Mouse (Mus musculus): ENCODE results near the gene Chrnb4. TPM values are rescaled to one million over a fixed set of nuclear protein-coding genes. Genes with fewer than 3 reads are reported as not detected.

Gene Chrnb4
- polyA plus RNA-seq, 1 experiment from 2014 or later, result 1.3 TPM

DNA sequence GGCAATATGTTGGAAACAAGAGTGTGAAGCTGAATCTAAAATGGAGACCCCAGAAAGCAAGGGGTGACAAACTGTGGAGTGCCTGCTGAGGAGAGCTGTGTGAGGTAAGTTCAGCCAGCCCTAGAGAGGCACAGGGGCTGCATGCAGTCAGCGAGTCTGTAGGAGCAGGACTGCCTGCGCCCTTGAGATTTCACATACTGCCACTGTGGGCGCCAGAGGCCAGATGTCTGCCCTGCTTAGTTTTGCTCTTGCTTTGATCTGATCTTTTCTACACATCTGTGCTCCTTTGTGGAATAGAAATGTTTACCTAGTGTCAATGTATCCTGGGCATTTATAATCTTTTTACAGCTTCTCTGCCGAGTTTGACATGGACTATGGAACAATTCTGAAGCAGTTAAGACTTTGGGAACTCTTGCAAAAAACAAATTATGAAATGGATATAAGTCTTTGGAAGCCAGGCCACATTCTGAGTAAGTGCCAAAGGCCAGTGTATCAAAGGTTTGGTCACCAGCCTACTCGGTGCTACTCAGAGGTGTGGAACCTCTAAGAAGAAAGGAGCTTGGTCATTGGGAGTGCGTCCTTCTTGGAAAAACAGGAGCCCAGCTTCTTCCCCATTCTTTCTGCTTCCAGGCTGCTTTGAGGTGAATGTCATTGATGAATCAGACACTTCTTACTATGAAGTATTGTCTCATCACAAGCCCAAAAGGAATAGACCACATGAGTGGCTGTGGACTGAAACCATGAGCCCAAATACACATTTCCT, 37.8 kb downstream of the Chrnb4 start:
- H3K27ac ChIP-seq (replicated peaks), result no peak overlapping the region

DNA sequence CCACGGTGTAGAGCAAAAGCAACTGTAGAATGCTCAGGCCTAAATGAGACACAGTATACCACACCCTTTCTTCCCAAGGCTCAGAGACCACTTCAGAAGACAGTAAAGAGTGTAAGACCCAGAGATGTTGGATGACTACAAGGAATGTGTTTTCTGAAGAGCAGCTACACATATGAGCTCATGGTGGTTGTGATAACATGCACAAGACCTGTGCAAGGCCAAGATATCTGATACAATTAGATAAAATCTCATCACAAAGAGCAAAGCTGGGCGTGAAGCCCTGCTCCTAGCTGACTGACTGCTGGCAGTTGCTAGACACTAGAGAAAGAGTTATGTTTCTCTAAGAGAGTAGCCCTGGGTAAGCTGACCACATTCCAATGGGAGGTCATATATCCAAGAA, 38.9 kb downstream of the Chrnb4 start:
- Histone ChIP-seq H3K9me3 (no peaks in the 10 kb centered on the region), H3K36me3 (no peaks in the 10 kb centered on the region), H3K4me1 (no peaks in the 10 kb centered on the region), H3K27me3 (no peaks in the 10 kb centered on the region), H3K4me2 (replicated peaks) (no peak overlapping the region), H3K27ac (replicated peaks) (no peak overlapping the region), H3K9ac (replicated peaks) (no peak overlapping the region), H3K4me3 (no peak overlapping the region)
- WGBS, result 82% methylated on average over 2 of the region's 2 CpGs
- no peak for ATAC-seq (ENCODE audit: low FRiP score, low read depth)

More for the DNA sequence above, 37.8 kb downstream of the Chrnb4 start:
- ATAC-seq (ENCODE audit: low FRiP score, low read depth), result no peak
- H3K9ac ChIP-seq (replicated peaks), result no peak overlapping the region
- no peak overlapping the region for H3K4me3 ChIP-seq
- H3K4me1 ChIP-seq, result no peaks in the 10 kb centered on the region
- no peak overlapping the region for H3K4me2 ChIP-seq (replicated peaks)
- H3K9me3 ChIP-seq, result no peaks in the 10 kb centered on the region
- no peaks in the 10 kb centered on the region for H3K27me3 ChIP-seq
- 48% methylated on average over 6 of the region's 6 CpGs for WGBS
- no peaks in the 10 kb centered on the region for H3K36me3 ChIP-seq

DNA sequence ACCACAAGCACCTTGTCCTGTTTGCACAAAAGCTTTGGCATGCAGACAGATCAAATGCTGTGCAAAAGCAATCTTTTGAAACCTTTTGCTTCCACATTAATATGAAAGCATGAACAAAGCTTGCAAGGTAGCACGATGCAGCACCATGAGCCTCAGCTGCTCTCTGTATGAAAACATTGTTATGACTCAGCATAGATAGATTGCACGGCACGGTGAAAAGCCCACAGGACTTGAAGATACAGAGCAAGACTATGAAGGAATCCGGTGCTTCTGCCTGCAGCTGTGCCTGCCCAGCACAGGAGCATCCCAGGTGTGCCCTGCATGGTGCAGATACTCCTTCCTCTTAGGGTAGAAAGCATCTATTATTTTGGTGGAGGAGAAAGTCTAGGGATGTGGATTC, 45.0 kb downstream of the Chrnb4 start:
- Histone ChIP-seq H3K4me1 (no peaks in the 10 kb centered on the region), H3K9me3 (no peaks in the 10 kb centered on the region), H3K36me3 (no peaks in the 10 kb centered on the region), H3K9ac (replicated peaks) (no peak overlapping the region), H3K4me3 (no peak overlapping the region), H3K27ac (replicated peaks) (no peak overlapping the region), H3K4me2 (replicated peaks) (no peak overlapping the region), H3K27me3 (no peaks in the 10 kb centered on the region)
- WGBS, result 81% methylated on average over 4 of the region's 4 CpGs
- ATAC-seq (ENCODE audit: low FRiP score, low read depth), result no peak

DNA sequence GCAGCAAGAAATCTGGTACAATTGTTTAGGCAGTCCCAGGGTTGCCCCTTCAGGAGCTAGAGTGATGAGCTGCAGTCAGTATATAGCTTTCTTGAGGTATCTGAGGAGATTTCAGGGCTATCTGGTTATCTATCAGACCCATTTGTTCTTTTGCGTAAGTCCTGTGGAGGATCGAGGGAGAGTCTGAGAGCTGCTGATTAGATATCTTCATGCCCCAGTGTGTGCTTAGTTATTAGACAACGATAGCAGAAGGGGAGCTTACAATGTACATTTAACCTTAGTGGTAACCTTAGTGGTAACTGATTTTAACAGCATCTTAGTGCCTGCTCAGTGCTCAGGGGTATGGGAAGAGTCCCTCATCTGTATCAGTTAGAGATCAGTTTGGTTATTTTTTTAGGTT, 52.9 kb downstream of the Chrnb4 start:
- ATAC-seq (ENCODE audit: low FRiP score, low read depth), result no peak
- no peaks in the 10 kb centered on the region for H3K27me3 ChIP-seq
- WGBS, result 93% methylated on average over 3 of the region's 3 CpGs

DNA sequence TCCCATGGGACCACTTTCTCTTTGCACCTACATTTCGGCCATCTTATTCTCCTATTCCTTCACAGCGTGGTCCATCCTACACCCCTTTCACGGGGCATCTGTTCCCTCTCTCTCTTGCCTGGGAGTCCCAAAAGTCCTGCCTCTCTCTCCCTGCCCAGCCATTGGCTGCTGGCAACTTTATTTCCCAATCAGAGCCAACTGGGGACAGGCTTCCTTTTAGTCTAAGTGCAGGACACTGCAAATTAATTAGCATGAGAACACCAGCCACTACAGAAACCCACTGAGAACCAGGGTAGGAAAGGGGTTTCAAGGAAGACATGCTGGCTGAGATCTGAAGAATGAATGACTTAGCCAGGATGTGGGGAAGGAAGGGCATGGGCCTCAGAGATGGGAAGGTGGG, 54.2 kb downstream of the Chrnb4 start:
- Histone ChIP-seq H3K36me3 (no peaks in the 10 kb centered on the region), H3K9ac (replicated peaks) (no peak overlapping the region), H3K9me3 (no peaks in the 10 kb centered on the region), H3K27ac (replicated peaks) (no peak overlapping the region), H3K4me2 (replicated peaks) (no peak overlapping the region), H3K4me3 (no peak overlapping the region), H3K4me1 (no peaks in the 10 kb centered on the region), H3K27me3 (no peaks in the 10 kb centered on the region)
- ATAC-seq (ENCODE audit: low FRiP score, low read depth), result no peak
- 54% methylated on average over 3 of the region's 3 CpGs for WGBS

More for the DNA sequence above, 52.9 kb downstream of the Chrnb4 start:
- H3K9ac ChIP-seq (replicated peaks), result no peak overlapping the region
- no peaks in the 10 kb centered on the region for H3K36me3 ChIP-seq
- no peak overlapping the region for H3K27ac ChIP-seq (replicated peaks)
- no peaks in the 10 kb centered on the region for H3K9me3 ChIP-seq
- no peak overlapping the region for H3K4me3 ChIP-seq
- H3K4me2 ChIP-seq (replicated peaks), result no peak overlapping the region
- no peaks in the 10 kb centered on the region for H3K4me1 ChIP-seq

DNA sequence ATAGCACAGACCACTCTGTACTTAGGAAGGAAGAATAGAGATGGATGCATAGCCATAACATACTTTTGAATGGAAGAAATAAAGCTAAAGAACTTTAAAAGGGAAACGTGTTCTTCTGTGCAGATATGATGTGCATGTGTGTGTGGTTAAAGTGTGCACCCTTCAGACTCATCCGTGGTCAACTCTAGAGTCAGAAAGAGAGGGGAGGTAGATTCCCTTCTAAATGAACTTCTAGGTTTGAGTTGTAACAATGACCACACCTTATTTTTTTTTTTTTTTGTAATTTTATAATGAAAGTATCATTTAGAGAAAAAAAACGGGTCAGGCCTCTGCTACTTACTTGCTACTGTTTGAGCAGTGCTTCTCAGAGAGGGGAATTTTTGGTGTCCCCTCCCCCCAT, 58.2 kb downstream of the Chrnb4 start:
- ATAC-seq (ENCODE audit: low FRiP score, low read depth), result no peak
- H3K27me3 ChIP-seq, result 0 out of 2 replicates have a peak, but pooled peaks cover 4% of the 10 kb centered on the region
- WGBS, result 87% methylated on average over 3 of the region's 3 CpGs
- H3K4me1 ChIP-seq, result no peaks in the 10 kb centered on the region
- H3K9ac ChIP-seq (replicated peaks), result no peak overlapping the region
- no peak overlapping the region for H3K27ac ChIP-seq (replicated peaks)
- no peak overlapping the region for H3K4me2 ChIP-seq (replicated peaks)
- H3K4me3 ChIP-seq, result no peak overlapping the region
- H3K36me3 ChIP-seq, result no peaks in the 10 kb centered on the region
- no peaks in the 10 kb centered on the region for H3K9me3 ChIP-seq

DNA sequence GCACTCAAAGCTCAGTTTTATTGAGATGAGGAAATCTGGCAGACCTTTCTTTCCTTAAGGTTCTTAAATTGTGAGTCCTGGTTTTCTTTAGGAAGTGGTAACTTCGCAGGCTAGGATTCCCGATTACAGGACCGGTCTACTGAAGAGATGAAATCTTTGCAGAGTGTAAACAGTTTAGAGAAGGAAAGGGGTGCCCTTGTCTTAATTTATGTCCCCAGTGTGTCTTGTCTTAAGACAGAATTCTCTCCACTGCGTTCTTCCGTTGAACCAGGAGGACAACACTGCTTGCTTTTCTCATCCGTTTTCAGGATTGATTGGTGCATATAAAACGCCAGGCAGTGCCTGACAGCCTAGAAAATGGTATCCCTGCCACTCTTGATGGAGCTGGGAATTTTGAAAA, 66.2 kb downstream of the Chrnb4 start:
- no peaks in the 10 kb centered on the region for H3K9me3 ChIP-seq
- H3K4me2 ChIP-seq (replicated peaks), result peak overlapping the region; percentile 77
- H3K4me3 ChIP-seq, result peak overlapping the region; percentile 57
- H3K27ac ChIP-seq (replicated peaks), result no peak overlapping the region
- ATAC-seq (ENCODE audit: low FRiP score, low read depth), result no peak
- H3K4me1 ChIP-seq, result peaks cover 15% of the 10 kb centered on the region
- H3K27me3 ChIP-seq, result peaks cover 57% of the 10 kb centered on the region
- no peak overlapping the region for H3K9ac ChIP-seq (replicated peaks)
- H3K36me3 ChIP-seq, result no peaks in the 10 kb centered on the region
- WGBS, result 5% methylated on average over 7 of the region's 7 CpGs

DNA sequence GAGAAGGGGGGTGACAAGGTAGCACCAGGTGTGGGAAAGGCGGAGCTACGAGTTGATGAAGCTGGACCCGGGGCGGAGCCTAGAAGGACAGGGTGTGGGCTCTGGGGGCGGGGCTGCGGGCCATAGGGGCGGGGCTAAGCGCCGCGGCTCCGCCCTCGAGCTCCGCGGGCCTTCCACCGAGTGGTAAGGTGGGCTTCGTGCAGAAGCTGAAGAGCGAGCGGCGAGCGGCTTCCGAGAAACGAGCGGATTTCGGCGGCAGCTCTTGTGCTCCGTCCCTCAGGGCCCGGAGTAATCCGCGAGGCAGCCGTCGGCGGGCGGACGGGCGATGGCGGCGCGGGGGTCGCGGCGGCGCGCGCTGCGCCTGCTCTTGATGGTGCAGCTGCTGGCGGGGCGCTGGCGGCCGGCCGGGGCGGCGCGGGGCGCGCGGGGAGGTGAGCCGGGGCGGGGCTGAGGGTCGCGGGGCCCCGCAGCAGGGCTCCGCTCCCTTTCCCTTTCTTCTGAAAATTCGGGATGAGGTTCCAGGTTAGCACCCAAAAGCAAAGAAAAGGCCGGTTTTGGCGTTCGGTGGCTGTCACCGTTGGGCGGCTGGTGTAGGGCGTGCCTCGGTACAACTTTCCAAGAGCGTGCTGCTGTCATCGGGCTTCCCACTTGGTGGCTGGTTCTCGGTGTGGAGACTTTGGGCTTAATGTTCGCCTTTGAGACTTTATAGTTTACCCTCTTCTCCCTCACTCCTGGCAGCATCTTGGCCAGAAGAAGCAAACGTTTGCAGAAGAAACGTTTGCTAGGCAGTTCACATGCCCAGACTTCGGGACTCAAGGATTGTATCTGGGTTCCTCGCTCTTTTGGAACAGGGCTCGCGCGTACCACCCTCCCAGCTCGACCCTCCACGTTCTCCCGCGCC, 67.0 kb downstream of the Chrnb4 start:
- H3K27me3 ChIP-seq, result peaks cover 60% of the 10 kb centered on the region

DNA sequence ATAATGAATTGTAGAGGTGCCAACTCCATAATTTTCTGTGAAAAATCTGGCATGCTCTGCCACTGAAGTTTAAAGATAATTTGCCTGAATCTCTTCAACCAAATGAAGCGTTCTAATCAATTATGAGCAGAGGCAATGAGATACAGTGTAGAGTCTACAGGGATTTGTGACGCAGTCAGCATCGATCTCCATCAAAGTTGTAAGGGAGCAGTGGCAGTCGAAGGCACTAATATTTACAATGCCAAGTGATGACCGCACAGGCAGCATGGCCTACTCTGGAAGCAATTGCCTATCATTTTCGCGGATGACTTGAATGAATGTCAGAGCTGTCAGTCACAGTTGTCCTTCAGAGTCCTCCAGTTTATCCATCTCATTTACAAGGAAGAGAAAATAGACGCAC, 67.9 kb downstream of the Chrnb4 start, which contains the start of gene Chrna5:
Gene Chrna5 (plus strand): TSS at position 207 of the 400 bp plus-strand sequence.
- Histone ChIP-seq H3K4me3 (peak within 1 kb of the TSS; percentile 57), H3K4me2 (replicated peaks) (peak within 1 kb of the TSS; percentile 77), H3K27ac (replicated peaks) (0 out of 2 replicates have a peak within 1 kb of the TSS, but pooled peaks have one; percentile 35), H3K36me3 (no peaks in the 10 kb centered on the region), H3K27me3 (peaks cover 61% of the 10 kb centered on the region), H3K9me3 (no peaks in the 10 kb centered on the region), H3K9ac (replicated peaks) (peak within 1 kb of the TSS; percentile 48), H3K4me1 (peaks cover 15% of the 10 kb centered on the region)
- 51% methylated on average over 8 of the region's 8 CpGs for WGBS
- peak; percentile 81 for ATAC-seq (ENCODE audit: low FRiP score, low read depth)

More for the DNA sequence above, 67.0 kb downstream of the Chrnb4 start:
- peak overlapping the region; percentile 57 for H3K4me3 ChIP-seq
- peak; percentile 78 for ATAC-seq (ENCODE audit: low FRiP score, low read depth)
- H3K4me2 ChIP-seq (replicated peaks), result peak overlapping the region; percentile 77
- no peaks in the 10 kb centered on the region for H3K9me3 ChIP-seq
- no peaks in the 10 kb centered on the region for H3K36me3 ChIP-seq
- peak overlapping the region; percentile 48 for H3K9ac ChIP-seq (replicated peaks)
- peaks cover 15% of the 10 kb centered on the region for H3K4me1 ChIP-seq
- H3K27ac ChIP-seq (replicated peaks), result 0 out of 2 replicates have a peak overlapping the region, but pooled peaks have one; percentile 35
- 2% methylated on average over 81 of the region's 85 CpGs for WGBS

Other genes with a start within 250 kb of the Chrnb4 start
- gene Ireb2, start 185.0 kb downstream of the Chrnb4 start, polyA plus RNA-seq (2016; fragmentation: Nextera tagmentation; extraction: Ambion mirVana), result 69.3 and 72.6 TPM in 2 replicates
- gene Hykk, start 131.5 kb downstream of the Chrnb4 start, polyA plus RNA-seq (2016; fragmentation: Nextera tagmentation; extraction: Ambion mirVana), result 4.9 and 5.0 TPM in 2 replicates
- gene Psma4, start 98.0 kb downstream of the Chrnb4 start, polyA plus RNA-seq (2016; fragmentation: Nextera tagmentation; extraction: Ambion mirVana), result 263 and 273 TPM in 2 replicates
- gene AY074887, start 97.8 kb downstream of the Chrnb4 start, polyA plus RNA-seq (2016; fragmentation: Nextera tagmentation; extraction: Ambion mirVana), result 0.73 and 1.2 TPM in 2 replicates
- gene Chrna5, start 67.9 kb downstream of the Chrnb4 start, polyA plus RNA-seq (2016; fragmentation: Nextera tagmentation; extraction: Ambion mirVana), result 5.5 and 5.6 TPM in 2 replicates
- gene Chrna3, start 22.2 kb downstream of the Chrnb4 start, polyA plus RNA-seq (2016; fragmentation: Nextera tagmentation; extraction: Ambion mirVana), result 9.0 and 9.8 TPM in 2 replicates
- 47.0 and 48.6 TPM in 2 replicates for gene Ube2q2, start 100.1 kb upstream of the Chrnb4 start, polyA plus RNA-seq (2016; fragmentation: Nextera tagmentation; extraction: Ambion mirVana)
- 82.5 and 90.2 TPM in 2 replicates for gene Fbxo22, start 160.1 kb upstream of the Chrnb4 start, polyA plus RNA-seq (2016; fragmentation: Nextera tagmentation; extraction: Ambion mirVana)